Mouse (Mus musculus): ENCODE results near the gene Cpm. TPM values are rescaled to one million over a fixed set of nuclear protein-coding genes. Genes with fewer than 3 reads are reported as not detected.
"Not testable (repeated sequence)": the region's sequence is repeated elsewhere in the genome, so short reads cannot be mapped to it uniquely, and the experiment has no call there.

Gene Cpm
- polyA plus RNA-seq, 1 experiment from 2014 or later, result 4.6 TPM

GRCm38 (mm10) chr10:117616765-117617164 is 12.5 kb upstream of the Cpm start:
- not testable (repeated sequence) for H3K4me2 ChIP-seq (ENCODE audit: low read length); H3K9me3 ChIP-seq (ENCODE audit: control insufficient read depth, low read length); H3K36me3 ChIP-seq (ENCODE audit: control insufficient read depth, insufficient read depth); H3K4me1 ChIP-seq (replicated peaks; ENCODE audit: control insufficient read depth, insufficient read depth, low read length); H3K27me3 ChIP-seq (replicated peaks; ENCODE audit: control insufficient read depth, insufficient read depth, low read length); ATAC-seq; H3K4me3 ChIP-seq (replicated peaks; ENCODE audit: low read length); H3K27ac ChIP-seq (ENCODE audit: low read length); H3K9ac ChIP-seq (replicated peaks; ENCODE audit: low read depth, low read length)
- 85% methylated on average over 4 of the region's 4 CpGs for WGBS

GRCm38 (mm10) chr10:117617568-117618345 is 11.5 kb upstream of the Cpm start:
- ATAC-seq, result no peak
- H3K36me3 ChIP-seq (ENCODE audit: control insufficient read depth, insufficient read depth), result no peaks in the 10 kb centered on the region
- no peaks in the 10 kb centered on the region for H3K9me3 ChIP-seq (ENCODE audit: control insufficient read depth, low read length)
- no peak overlapping the region for H3K4me2 ChIP-seq (ENCODE audit: low read length)
- WGBS, result 89% methylated on average over 3 of the region's 3 CpGs
- no peaks in the 10 kb centered on the region for H3K27me3 ChIP-seq (replicated peaks; ENCODE audit: control insufficient read depth, insufficient read depth, low read length)
- no peak overlapping the region for H3K4me3 ChIP-seq (replicated peaks; ENCODE audit: low read length)
- H3K9ac ChIP-seq (replicated peaks; ENCODE audit: low read depth, low read length), result no peak overlapping the region
- H3K4me1 ChIP-seq (replicated peaks; ENCODE audit: control insufficient read depth, insufficient read depth, low read length), result no peaks in the 10 kb centered on the region
- H3K27ac ChIP-seq (ENCODE audit: low read length), result no peak overlapping the region

- 89% methylated on average over 27 of the region's 27 CpGs for WGBS
- no peak overlapping the region for H3K9ac ChIP-seq (replicated peaks; ENCODE audit: low read depth, low read length)
- H3K4me3 ChIP-seq (replicated peaks; ENCODE audit: low read length), result no peak overlapping the region
- H3K4me2 ChIP-seq (ENCODE audit: low read length), result no peak overlapping the region
- no peaks in the 10 kb centered on the region for H3K27me3 ChIP-seq (replicated peaks; ENCODE audit: control insufficient read depth, insufficient read depth, low read length)
- H3K27ac ChIP-seq (ENCODE audit: low read length), result no peak overlapping the region
- no peaks in the 10 kb centered on the region for H3K9me3 ChIP-seq (ENCODE audit: control insufficient read depth, low read length)
- H3K36me3 ChIP-seq (ENCODE audit: control insufficient read depth, insufficient read depth), result no peaks in the 10 kb centered on the region
- no peaks in the 10 kb centered on the region for H3K4me1 ChIP-seq (replicated peaks; ENCODE audit: control insufficient read depth, insufficient read depth, low read length)
- no peak for ATAC-seq
These were observed 10.0 kb upstream of the Cpm start for GRCm38 (mm10) chr10:117619041-117619861.

GRCm38 (mm10) chr10:117619862-117620179 is 9.5 kb upstream of the Cpm start:
- no peak for ATAC-seq
- no peak overlapping the region for H3K9ac ChIP-seq (replicated peaks; ENCODE audit: low read depth, low read length)
- WGBS, result 84% methylated on average over 2 of the region's 2 CpGs

GRCm38 (mm10) chr10:117620530-117620929 is 8.8 kb upstream of the Cpm start:
- no peaks in the 10 kb centered on the region for H3K36me3 ChIP-seq (ENCODE audit: control insufficient read depth, insufficient read depth)
- no peaks in the 10 kb centered on the region for H3K9me3 ChIP-seq (ENCODE audit: control insufficient read depth, low read length)
- H3K27ac ChIP-seq (ENCODE audit: low read length), result no peak overlapping the region
- H3K4me1 ChIP-seq (replicated peaks; ENCODE audit: control insufficient read depth, insufficient read depth, low read length), result no peaks in the 10 kb centered on the region
- no peak for ATAC-seq
- H3K4me2 ChIP-seq (ENCODE audit: low read length), result no peak overlapping the region
- 92% methylated on average over 4 of the region's 4 CpGs for WGBS
- no peak overlapping the region for H3K9ac ChIP-seq (replicated peaks; ENCODE audit: low read depth, low read length)
- H3K27me3 ChIP-seq (replicated peaks; ENCODE audit: control insufficient read depth, insufficient read depth, low read length), result no peaks in the 10 kb centered on the region
- no peak overlapping the region for H3K4me3 ChIP-seq (replicated peaks; ENCODE audit: low read length)

More at GRCm38 (mm10) chr10:117619862-117620179, 9.5 kb upstream of the Cpm start:
- H3K27me3 ChIP-seq (replicated peaks; ENCODE audit: control insufficient read depth, insufficient read depth, low read length), result no peaks in the 10 kb centered on the region
- H3K36me3 ChIP-seq (ENCODE audit: control insufficient read depth, insufficient read depth), result no peaks in the 10 kb centered on the region
- H3K4me1 ChIP-seq (replicated peaks; ENCODE audit: control insufficient read depth, insufficient read depth, low read length), result no peaks in the 10 kb centered on the region
- no peaks in the 10 kb centered on the region for H3K9me3 ChIP-seq (ENCODE audit: control insufficient read depth, low read length)
- H3K4me3 ChIP-seq (replicated peaks; ENCODE audit: low read length), result no peak overlapping the region
- H3K27ac ChIP-seq (ENCODE audit: low read length), result no peak overlapping the region
- H3K4me2 ChIP-seq (ENCODE audit: low read length), result no peak overlapping the region

GRCm38 (mm10) chr10:117620934-117621501 is 8.3 kb upstream of the Cpm start:
- Histone ChIP-seq H3K4me1 (replicated peaks; ENCODE audit: control insufficient read depth, insufficient read depth, low read length) (no peaks in the 10 kb centered on the region), H3K4me2 (ENCODE audit: low read length) (no peak overlapping the region), H3K4me3 (replicated peaks; ENCODE audit: low read length) (no peak overlapping the region), H3K27ac (ENCODE audit: low read length) (no peak overlapping the region), H3K9me3 (ENCODE audit: control insufficient read depth, low read length) (no peaks in the 10 kb centered on the region), H3K27me3 (replicated peaks; ENCODE audit: control insufficient read depth, insufficient read depth, low read length) (no peaks in the 10 kb centered on the region), H3K9ac (replicated peaks; ENCODE audit: low read depth, low read length) (no peak overlapping the region), H3K36me3 (ENCODE audit: control insufficient read depth, insufficient read depth) (no peaks in the 10 kb centered on the region)
- WGBS, result 78% methylated on average over 3 of the region's 3 CpGs
- ATAC-seq, result no peak

GRCm38 (mm10) chr10:117621616-117622533 is 7.4 kb upstream of the Cpm start:
- Histone ChIP-seq H3K27me3 (replicated peaks; ENCODE audit: control insufficient read depth, insufficient read depth, low read length) (peaks cover under 1% of the 10 kb centered on the region), H3K9me3 (ENCODE audit: control insufficient read depth, low read length) (no peaks in the 10 kb centered on the region), H3K36me3 (ENCODE audit: control insufficient read depth, insufficient read depth) (no peaks in the 10 kb centered on the region), H3K4me2 (ENCODE audit: low read length) (no peak overlapping the region), H3K9ac (replicated peaks; ENCODE audit: low read depth, low read length) (no peak overlapping the region), H3K4me3 (replicated peaks; ENCODE audit: low read length) (no peak overlapping the region), H3K4me1 (replicated peaks; ENCODE audit: control insufficient read depth, insufficient read depth, low read length) (no peaks in the 10 kb centered on the region), H3K27ac (ENCODE audit: low read length) (no peak overlapping the region)
- WGBS, result 92% methylated on average over 12 of the region's 12 CpGs
- no peak for ATAC-seq

GRCm38 (mm10) chr10:117623358-117623757 is 5.9 kb upstream of the Cpm start:
- no peak overlapping the region for H3K27ac ChIP-seq (ENCODE audit: low read length)
- no peaks in the 10 kb centered on the region for H3K9me3 ChIP-seq (ENCODE audit: control insufficient read depth, low read length)
- H3K4me3 ChIP-seq (replicated peaks; ENCODE audit: low read length), result no peak overlapping the region
- no peak overlapping the region for H3K4me2 ChIP-seq (ENCODE audit: low read length)
- peaks cover 14% of the 10 kb centered on the region for H3K27me3 ChIP-seq (replicated peaks; ENCODE audit: control insufficient read depth, insufficient read depth, low read length)
- H3K9ac ChIP-seq (replicated peaks; ENCODE audit: low read depth, low read length), result no peak overlapping the region
- H3K4me1 ChIP-seq (replicated peaks; ENCODE audit: control insufficient read depth, insufficient read depth, low read length), result peaks cover under 1% of the 10 kb centered on the region; the same call in 1 of the 2 replicates
- ATAC-seq, result no peak
- no peaks in the 10 kb centered on the region for H3K36me3 ChIP-seq (ENCODE audit: control insufficient read depth, insufficient read depth)

- H3K4me2 ChIP-seq (ENCODE audit: low read length), result no peak overlapping the region
- no peak overlapping the region for H3K9ac ChIP-seq (replicated peaks; ENCODE audit: low read depth, low read length)
- H3K9me3 ChIP-seq (ENCODE audit: control insufficient read depth, low read length), result no peaks in the 10 kb centered on the region
- no peak overlapping the region for H3K27ac ChIP-seq (ENCODE audit: low read length)
- no peaks in the 10 kb centered on the region for H3K36me3 ChIP-seq (ENCODE audit: control insufficient read depth, insufficient read depth)
- WGBS, result 56% methylated on average over 3 of the region's 3 CpGs
- no peak for ATAC-seq
- H3K4me3 ChIP-seq (replicated peaks; ENCODE audit: low read length), result no peak overlapping the region
- peaks cover 22% of the 10 kb centered on the region for H3K27me3 ChIP-seq (replicated peaks; ENCODE audit: control insufficient read depth, insufficient read depth, low read length)
- H3K4me1 ChIP-seq (replicated peaks; ENCODE audit: control insufficient read depth, insufficient read depth, low read length), result peaks cover 9% of the 10 kb centered on the region
These were observed 5.1 kb upstream of the Cpm start for GRCm38 (mm10) chr10:117624222-117624621.
